Mouse (Mus musculus) hindbrain, embryonic 14.5 days (tissue): ENCODE measurements around the gene Tuba3a. TPM values are rescaled to one million over a fixed set of nuclear protein-coding genes. Genes with fewer than 3 reads are reported as not detected.
"Not testable (repeated sequence)": the region's sequence is repeated elsewhere in the genome, so short reads cannot be mapped to it uniquely, and the experiment has no call there.

ENCODE experiments used
- ATAC-seq: fragments of 200-750 bp; cut with Nextera tagmentation; 2 replicates; pipeline ENCODE4 v1.8.0; 2017; ENCODE audit warnings: moderate number of reproducible peaks, mild to moderate bottlenecking, moderate TSS enrichment, moderate library complexity; ENCODE audit not compliant: low FRiP score
- DNase-seq: peaks from one replicate; pipeline ENCODE4 v3.0.0-alpha.2; 2015; ENCODE audit warnings: low spot score
- H3K27ac ChIP-seq: fragments of 300-500 bp; sonication (generic); 2 replicates; pipeline ENCODE4 v1.5.1; 2014; ENCODE audit warnings: mild to moderate bottlenecking, moderate library complexity
- H3K27me3 ChIP-seq: fragments of 300-500 bp; sonication (generic); 2 replicates; pipeline ENCODE4 v1.6.1; 2014; ENCODE audit warnings: mild to moderate bottlenecking, low read length, mixed read lengths; ENCODE audit not compliant: control insufficient read depth, insufficient read depth
- H3K36me3 ChIP-seq: fragments of 300-500 bp; sonication (generic); replicated peaks from 2 replicates; pipeline ENCODE4 v1.6.1; 2014; ENCODE audit not compliant: control insufficient read depth, insufficient read depth
- H3K4me1 ChIP-seq: fragments of 300-500 bp; sonication (generic); replicated peaks from 2 replicates; pipeline ENCODE4 v1.6.1; 2014; ENCODE audit warnings: antibody characterized with exemption, low read length, mixed read lengths; ENCODE audit not compliant: control insufficient read depth, insufficient read depth
- H3K4me2 ChIP-seq: fragments of 300-500 bp; sonication (generic); replicated peaks from 2 replicates; pipeline ENCODE4 v1.6.1; 2014; ENCODE audit warnings: mild to moderate bottlenecking, moderate library complexity
- H3K4me3 ChIP-seq: fragments of 300-500 bp; sonication (generic); replicated peaks from 2 replicates; pipeline ENCODE4 v1.5.1; 2014; ENCODE audit warnings: mild to moderate bottlenecking, low read length
- H3K9ac ChIP-seq: fragments of 300-500 bp; sonication (generic); 2 replicates; pipeline ENCODE4 v1.6.1; 2014
- H3K9me3 ChIP-seq: fragments of 300-500 bp; sonication (generic); 2 replicates; pipeline ENCODE4 v1.6.1; 2016; ENCODE audit warnings: low read length; ENCODE audit not compliant: control insufficient read depth
- WGBS: fragments of 180-500 bp; shearing (Covaris S2); extraction: QIAGEN DNeasy Blood & Tissue Kit; methylation state at CpG from one replicate; pipeline ENCODE4 v1.1.7; 2014; 5-methylcytosine and 5-hydroxymethylcytosine counted together
- polyA plus RNA-seq: library from polyadenylated mRNA; unstranded; fragments of >200 nt; fragmentation: Nextera tagmentation; extraction: Ambion mirVana; gene quantifications from 2 replicates; pipeline ENCODE4 v1.2.1, GENCODE M21; 2014

Gene Tuba3a
- polyA plus RNA-seq, 1 experiment from 2014 or later, result not detected

DNA sequence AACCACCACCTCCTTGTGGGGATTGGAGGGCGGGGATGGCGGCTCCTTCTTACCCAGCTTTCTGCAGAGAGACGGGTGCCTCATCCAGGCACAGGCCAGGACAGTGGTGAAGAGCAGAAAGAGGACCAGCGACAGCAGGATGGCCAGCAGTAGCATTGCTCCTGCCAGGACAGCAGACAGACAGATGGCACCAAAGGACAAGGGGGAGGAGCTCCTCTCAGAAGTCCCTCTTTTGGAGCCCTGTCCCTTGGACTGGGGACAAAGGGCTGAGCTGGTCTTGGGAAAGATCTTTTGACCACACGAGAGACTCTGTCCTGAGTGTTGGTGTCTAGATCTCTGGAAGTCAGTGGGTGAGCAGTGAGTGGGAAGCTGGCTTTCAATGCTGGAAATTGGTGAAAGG lies 23.6 kb upstream of the Tuba3a start:
- Histone ChIP-seq H3K4me1 (peaks cover 12% of the 10 kb centered on the region), H3K9ac (no peak overlapping the region), H3K27me3 (no peaks in the 10 kb centered on the region), H3K4me2 (no peak overlapping the region), H3K4me3 (no peak overlapping the region), H3K27ac (no peak overlapping the region), H3K36me3 (no peaks in the 10 kb centered on the region), H3K9me3 (no peaks in the 10 kb centered on the region)
- 37% methylated on average over 5 of the region's 5 CpGs for WGBS
- ATAC-seq, result no peak
- DNase-seq, result no peak

DNA sequence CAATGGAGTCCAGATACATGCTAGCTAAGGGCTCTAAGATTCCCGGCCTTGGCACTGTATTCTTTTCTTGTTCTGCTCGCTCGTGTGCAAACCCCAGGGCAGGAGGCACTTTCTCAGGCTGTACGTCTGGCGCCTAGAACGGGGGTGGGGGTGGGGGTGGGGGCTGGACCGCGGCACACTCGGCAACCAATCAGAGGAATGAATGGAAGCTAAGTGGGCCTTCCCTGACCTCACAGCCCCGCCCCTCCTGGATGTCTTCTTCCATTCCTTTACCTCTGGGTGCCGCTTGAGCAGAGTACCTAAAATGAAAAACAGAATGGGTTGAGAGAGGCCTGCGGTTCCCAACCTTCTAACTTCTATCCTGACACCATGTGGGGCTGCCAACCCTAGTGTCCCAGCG lies 23.1 kb upstream of the Tuba3a start:
- Histone ChIP-seq H3K4me2 (no peak overlapping the region), H3K4me3 (no peak overlapping the region), H3K9me3 (no peaks in the 10 kb centered on the region), H3K27ac (no peak overlapping the region), H3K27me3 (no peaks in the 10 kb centered on the region), H3K9ac (no peak overlapping the region), H3K4me1 (peaks cover 7% of the 10 kb centered on the region), H3K36me3 (no peaks in the 10 kb centered on the region)
- WGBS, result 9% methylated on average over 13 of the region's 13 CpGs
- DNase-seq, result no peak
- ATAC-seq, result no peak

DNA sequence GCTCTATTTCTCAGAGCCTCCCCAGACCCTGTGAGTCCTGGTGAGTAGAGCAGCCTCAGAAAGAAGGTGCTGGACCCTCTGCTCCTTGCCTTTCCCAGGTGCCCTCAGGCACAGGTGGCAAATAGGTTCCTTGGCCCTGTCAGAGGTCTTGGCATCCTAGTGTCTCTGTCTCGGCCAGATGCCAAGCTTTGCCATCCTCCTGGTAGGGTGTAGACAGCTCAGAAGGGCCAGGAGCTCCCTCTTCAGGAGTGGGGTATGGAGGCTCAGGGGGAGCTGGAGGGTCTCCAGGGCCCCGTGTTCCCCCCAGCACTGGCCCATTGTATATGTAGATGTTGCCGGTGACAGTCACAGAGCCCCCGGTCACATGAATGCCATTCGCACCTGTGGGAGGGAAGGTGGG lies 21.2 kb upstream of the Tuba3a start:
- Histone ChIP-seq H3K4me2 (no peak overlapping the region), H3K27me3 (no peaks in the 10 kb centered on the region), H3K36me3 (no peaks in the 10 kb centered on the region), H3K9ac (no peak overlapping the region), H3K27ac (no peak overlapping the region), H3K4me1 (no peaks in the 10 kb centered on the region), H3K9me3 (no peaks in the 10 kb centered on the region), H3K4me3 (no peak overlapping the region)
- DNase-seq (no peak), ATAC-seq (no peak)
- 83% methylated on average over 5 of the region's 5 CpGs for WGBS

DNA sequence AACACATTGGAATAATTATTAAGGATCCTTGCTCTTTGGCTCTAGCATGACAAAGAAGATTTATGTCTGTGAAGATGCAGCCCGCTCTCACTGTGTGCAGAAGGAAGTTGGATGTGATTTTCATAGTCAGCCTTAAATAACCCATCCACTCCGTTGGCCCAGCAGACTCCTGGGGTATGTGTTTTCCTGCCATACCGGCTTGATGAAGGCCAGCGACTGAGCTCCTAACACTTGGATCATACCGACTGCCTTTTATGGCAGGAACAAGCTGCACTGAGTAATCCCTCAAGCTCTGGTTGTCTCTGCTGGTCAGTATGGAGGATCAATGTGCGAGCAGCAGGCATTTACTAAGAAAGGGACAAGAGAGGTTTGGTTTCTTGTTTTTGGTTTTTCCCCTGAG lies 19.6 kb upstream of the Tuba3a start:
- Histone ChIP-seq H3K9me3 (no peaks in the 10 kb centered on the region), H3K4me3 (no peak overlapping the region), H3K4me1 (no peaks in the 10 kb centered on the region), H3K36me3 (no peaks in the 10 kb centered on the region), H3K4me2 (no peak overlapping the region), H3K27ac (no peak overlapping the region), H3K9ac (no peak overlapping the region), H3K27me3 (no peaks in the 10 kb centered on the region)
- no peak for ATAC-seq
- no peak for DNase-seq
- 92% methylated on average over 6 of the region's 6 CpGs for WGBS

DNA sequence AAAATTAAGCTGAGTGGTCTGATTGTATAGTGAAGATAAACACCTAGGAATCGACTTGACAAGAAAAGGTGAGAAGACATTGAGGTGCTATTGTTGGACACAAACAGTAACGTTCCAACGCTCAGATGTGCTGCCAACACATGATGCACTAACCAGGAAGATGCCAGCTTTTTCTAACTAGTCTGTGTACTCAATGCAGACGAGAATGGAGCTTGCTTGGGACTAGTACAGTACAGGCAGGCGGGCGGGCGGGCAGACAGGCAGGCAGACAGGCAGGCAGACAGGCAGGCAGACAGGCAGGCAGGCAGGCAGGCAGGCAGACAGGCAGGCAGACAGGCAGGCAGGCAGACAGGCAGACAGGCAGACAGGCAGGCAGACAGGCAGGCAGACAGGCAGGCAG lies 18.6 kb upstream of the Tuba3a start:
- DNase-seq, H3K27me3 ChIP-seq, ATAC-seq, H3K27ac ChIP-seq, H3K4me3 ChIP-seq, H3K36me3 ChIP-seq, H3K9me3 ChIP-seq, H3K4me1 ChIP-seq, H3K4me2 ChIP-seq, H3K9ac ChIP-seq: not testable (repeated sequence)
- WGBS, result 93% methylated on average over 7 of the region's 7 CpGs

DNA sequence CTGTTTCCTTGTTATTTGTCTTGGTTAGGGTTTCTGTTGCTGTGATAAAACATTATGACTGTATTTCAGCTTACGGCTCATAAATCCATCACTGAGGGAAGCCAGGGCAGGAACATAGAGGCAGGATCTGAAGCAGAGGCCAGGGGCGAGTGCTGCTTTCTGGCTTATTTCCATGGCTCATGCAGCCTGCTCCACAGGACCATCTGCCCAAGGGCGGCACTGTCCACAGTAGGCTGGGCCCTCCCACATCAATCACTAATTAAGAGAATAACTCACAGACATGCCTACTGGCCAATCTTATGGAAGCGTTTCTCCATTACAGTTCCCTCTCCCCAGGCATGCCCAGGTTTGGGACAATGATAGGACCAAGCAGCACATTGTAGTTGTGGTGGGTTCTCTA lies 17.4 kb upstream of the Tuba3a start:
- Histone ChIP-seq H3K4me2 (no peak overlapping the region), H3K27me3 (no peaks in the 10 kb centered on the region), H3K9ac (no peak overlapping the region), H3K36me3 (no peaks in the 10 kb centered on the region), H3K4me1 (no peaks in the 10 kb centered on the region), H3K27ac (no peak overlapping the region), H3K9me3 (no peaks in the 10 kb centered on the region), H3K4me3 (no peak overlapping the region)
- ATAC-seq (no peak), DNase-seq (no peak)
- 66% methylated on average over 4 of the region's 4 CpGs for WGBS

DNA sequence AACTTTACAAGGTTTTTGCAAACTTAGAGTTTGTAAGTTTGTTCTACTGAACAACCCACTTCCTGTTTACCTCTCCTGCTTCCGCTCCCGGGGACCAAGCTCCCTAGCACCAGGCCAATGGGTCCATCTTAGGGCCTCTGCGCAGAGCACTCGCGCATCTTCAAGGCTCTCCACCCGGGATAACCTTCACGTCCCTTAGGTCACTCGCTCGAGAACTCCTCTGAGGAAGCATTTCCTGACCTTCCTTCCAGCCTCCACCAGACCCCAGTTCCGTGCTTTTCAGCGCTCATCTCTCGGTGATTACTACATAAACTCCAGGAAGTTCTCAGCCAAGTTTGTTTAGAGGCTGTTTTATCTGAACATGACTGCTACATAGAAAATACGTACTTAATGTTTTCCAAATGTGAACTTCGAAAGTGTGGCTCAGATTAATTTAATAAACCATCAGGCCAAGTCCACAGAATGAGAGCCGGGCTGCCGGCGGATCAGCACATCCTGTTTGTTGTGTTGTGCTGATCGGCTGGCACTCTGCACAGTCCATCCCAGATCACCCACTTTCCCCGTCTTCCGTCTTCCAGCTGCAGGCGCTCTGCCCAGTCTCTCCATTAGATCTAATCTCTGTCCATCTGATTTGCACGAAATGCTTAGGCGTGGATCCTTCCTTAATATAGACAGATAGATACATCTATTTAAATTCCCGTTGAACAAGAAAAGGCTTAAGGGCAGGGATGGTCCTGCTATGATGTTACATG lies 16.6 kb upstream of the Tuba3a start:
- no peaks in the 10 kb centered on the region for H3K36me3 ChIP-seq
- ATAC-seq, result no peak
- no peaks in the 10 kb centered on the region for H3K4me1 ChIP-seq
- 88% methylated on average over 24 of the region's 24 CpGs for WGBS
- no peaks in the 10 kb centered on the region for H3K9me3 ChIP-seq
- no peak for DNase-seq
- no peak overlapping the region for H3K4me3 ChIP-seq
- no peaks in the 10 kb centered on the region for H3K27me3 ChIP-seq
- H3K27ac ChIP-seq, result no peak overlapping the region
- no peak overlapping the region for H3K4me2 ChIP-seq
- no peak overlapping the region for H3K9ac ChIP-seq

DNA sequence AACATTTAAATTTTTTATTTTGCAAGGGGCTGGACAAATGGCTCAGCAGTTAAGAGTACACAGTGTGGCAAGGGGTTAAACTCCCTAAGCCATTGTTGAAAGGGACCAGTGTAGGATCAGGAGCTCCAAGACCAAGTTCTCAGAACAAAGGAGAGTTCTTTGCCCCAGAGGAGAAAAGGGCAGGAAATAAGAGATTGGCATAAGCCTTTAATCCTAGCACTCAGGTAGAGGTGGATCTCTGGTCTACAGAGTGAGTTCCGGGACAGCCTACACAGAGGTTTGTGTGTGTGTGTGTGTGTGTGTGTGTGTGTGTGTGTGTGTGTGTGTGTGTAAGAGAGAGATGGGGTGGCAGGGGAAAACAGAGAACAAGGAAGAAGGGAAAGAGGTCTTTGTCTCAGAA lies 15.1 kb upstream of the Tuba3a start:
- ATAC-seq, result no peak
- Histone ChIP-seq H3K4me2 (no peak overlapping the region), H3K9me3 (no peaks in the 10 kb centered on the region), H3K4me3 (no peak overlapping the region), H3K27ac (no peak overlapping the region), H3K9ac (no peak overlapping the region), H3K27me3 (no peaks in the 10 kb centered on the region), H3K36me3 (no peaks in the 10 kb centered on the region), H3K4me1 (no peaks in the 10 kb centered on the region)
- 83% methylated on average over 1 of the region's 1 CpGs for WGBS
- DNase-seq, result no peak

DNA sequence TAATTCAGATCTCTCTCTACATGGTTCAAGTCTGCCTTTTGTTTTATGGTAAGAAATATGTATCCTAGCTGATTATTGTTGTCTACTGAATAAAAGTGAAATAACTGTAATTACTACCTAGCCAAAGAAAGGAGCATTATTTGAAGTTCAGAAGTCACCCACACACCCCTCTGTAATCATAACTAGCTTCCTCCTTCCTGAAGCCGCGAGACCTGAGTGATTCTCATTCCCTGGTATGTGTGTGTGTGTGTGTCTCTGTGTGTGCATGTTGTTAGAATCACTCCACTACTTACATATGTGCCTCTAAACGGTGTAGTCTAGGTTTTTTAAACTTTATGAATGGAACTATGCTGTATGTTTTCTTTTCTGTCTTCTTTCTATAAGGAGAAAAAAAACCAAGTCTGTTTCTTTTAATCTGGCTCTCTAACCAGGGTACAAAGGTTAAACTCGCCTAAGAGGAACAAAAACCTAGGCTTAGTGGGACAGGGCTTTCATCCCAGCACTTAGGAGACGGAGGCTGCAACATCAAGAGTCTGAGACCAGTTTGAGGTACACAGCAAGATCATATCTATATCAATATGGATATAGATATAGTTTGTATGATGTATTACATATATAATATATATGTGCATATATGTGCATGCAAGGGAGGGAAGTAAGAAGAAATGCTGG lies 11.4 kb upstream of the Tuba3a start:
- H3K4me2 ChIP-seq, result no peak overlapping the region
- no peak overlapping the region for H3K4me3 ChIP-seq
- DNase-seq, result no peak

More for the DNA sequence above, 11.4 kb upstream of the Tuba3a start:
- Histone ChIP-seq H3K9ac (no peak overlapping the region), H3K27me3 (no peaks in the 10 kb centered on the region), H3K27ac (no peak overlapping the region), H3K4me1 (no peaks in the 10 kb centered on the region), H3K9me3 (no peaks in the 10 kb centered on the region), H3K36me3 (no peaks in the 10 kb centered on the region)
- 80% methylated on average over 5 of the region's 5 CpGs for WGBS
- no peak for ATAC-seq
